Mouse (Mus musculus): ENCODE measurements around the gene Slc12a3.
A peak's percentile ranks its signal among the peaks of the same experiment; 100 is the strongest.

Gene Slc12a3

DNA sequence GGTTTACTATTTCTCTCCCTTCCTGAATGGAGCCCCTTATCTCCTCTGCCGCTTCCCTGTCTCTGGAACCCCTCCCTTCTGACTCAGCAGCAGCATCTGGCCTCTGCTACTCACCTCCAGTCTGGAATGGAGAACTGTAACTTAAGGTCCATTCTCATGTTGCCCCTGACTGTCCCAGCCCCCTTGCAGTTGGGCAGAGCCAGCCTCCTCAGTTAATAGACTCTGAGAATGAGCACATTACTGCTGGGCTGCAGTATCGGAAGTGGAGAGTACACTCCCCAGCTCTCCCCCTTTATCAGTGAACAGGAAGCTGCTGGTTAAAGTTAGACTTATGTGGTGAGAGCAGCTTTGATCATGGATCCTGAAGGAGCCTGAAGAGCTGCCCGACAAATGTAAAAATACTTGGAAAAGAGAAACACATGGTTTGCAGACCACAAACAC is 46.6 kb downstream of the Slc12a3 start:
- DNase-seq (ENCODE audit: low spot score): no peak

DNA sequence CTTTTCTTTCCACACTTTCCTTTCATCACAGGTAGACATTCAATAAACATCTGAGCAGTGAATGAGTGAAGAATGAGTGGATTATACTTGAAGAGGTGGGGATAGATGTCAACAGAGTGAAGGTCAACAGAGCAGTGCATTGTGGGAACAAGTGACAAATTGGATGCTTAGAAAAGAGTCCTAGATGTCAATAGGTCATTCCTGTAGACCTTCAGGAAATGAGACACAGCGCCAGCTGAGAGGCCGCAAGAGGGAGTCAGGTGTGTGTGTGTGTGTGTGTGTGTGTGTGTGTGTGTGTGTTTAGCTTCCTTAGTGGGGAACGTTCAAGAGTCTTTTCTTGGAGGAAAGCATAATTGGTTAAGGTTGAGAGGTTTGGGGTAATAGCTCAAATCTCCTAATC is 47.2 kb downstream of the Slc12a3 start:
- DNase-seq (ENCODE audit: low spot score): no peak

DNA sequence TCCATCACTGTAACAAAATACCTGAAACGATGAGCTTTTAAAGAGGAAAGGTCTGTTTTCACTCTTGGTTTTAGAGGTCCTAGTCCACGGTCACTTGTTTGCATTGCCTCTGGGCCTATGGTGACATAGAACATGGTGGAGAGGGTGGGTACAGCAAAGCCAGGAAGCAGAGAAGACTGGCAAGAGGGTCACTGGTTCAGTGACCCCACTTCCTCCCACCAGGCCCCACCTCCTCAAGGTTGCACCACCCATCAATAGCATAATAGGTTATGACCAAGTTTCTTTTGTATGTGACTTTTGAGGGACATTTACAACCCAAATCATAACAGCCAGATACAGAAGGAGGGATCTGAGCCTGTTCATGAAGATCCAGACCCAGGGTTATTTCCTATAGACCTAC is 47.6 kb downstream of the Slc12a3 start:
- no peak for DNase-seq (ENCODE audit: low spot score)

DNA sequence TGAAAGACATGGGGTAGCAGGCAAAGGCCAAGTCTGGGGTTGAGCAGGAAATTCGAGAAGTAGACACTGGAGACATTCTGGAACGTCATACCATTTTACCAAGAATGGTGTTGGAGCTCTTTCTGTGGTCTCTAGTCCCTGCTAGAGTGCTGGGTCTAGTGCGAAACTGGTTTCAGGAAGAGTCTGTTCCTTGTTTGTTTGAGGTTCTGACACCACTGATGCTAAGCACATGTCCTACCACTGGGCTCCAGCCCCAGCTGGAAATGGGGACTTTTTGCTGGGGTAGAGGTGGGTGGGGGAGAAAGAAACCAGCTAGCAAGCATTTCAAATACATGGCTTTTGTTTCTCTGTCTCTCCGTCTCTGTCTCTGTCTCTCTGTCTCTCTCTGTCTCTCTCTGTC is 48.0 kb downstream of the Slc12a3 start:
- DNase-seq (ENCODE audit: low spot score): no peak

DNA sequence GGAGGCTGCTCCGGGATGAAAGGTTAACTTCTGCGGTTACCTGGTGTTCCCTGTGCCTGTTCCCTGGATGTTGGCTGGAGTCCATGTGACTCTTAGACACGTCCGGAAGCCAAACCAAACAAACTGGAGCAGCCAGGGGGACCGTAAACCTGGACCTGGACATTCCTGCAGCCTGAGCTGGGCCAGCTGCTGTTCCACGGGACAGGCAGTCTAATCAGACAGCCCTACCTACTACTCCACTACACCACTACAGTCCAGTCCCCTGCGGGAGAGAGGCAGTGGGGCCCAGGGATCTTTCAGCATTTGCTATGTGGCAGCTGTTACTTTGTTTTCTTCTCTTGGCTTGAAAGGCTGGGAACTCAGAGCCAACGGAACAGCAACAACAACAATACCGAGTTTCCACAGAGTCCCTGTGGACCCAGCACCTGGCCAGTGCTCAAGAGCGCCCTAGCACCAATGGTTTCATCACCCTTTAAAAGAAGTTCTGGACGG is 48.8 kb downstream of the Slc12a3 start:
- DNase-seq (ENCODE audit: low spot score): peak; percentile 41

DNA sequence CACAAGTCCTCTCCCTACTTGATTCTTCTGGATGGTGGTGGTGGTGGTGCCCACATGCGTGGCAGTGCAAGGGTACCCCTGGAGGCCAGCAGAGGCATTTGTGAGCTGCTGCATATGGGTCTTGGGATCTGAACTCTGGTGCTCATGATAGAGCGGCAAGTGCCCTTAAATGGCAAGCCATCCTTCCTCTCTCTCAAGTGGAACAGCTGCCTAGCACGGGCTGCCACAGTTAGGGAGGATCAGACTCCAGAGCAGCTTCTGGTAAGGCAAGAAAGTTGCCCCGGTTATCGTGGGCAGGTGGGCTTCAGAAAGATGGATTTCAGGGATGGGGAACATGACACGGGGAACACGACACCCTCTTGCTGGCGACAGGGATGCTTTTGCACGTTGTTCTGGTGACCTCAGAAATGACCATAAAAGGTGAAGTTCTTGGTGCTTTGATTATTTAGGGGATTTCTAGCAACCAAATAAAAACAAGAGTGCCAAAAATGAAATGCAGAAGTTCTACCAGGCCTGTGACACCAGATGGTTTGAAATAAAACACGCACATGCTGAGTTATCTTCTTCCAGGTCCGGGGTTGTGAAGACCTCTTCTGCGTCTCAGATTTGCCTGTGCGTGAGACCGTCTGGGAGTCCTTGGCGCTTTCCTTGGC is 49.9 kb downstream of the Slc12a3 start:
- no peak for DNase-seq (ENCODE audit: low spot score)

DNA sequence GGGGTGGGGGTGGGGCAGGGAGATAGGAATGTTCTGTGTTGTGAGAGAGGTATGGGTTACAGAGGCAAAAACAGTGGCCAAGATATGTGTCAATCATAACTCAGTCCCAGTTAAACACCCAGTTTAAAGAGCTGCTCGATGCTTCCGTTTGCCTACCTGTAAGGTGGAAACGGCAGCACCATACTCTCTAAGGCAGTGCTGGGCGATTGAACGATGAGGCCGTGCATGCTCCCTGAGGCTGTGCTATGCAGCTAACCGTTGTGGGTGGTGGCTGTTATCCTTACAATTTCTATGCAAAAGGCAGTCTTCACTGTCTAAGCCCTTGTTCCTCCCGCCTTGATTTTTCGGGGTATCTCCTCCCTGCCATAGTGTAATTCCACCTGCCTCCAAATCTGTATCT is 50.7 kb downstream of the Slc12a3 start:
- no peak for DNase-seq (ENCODE audit: low spot score)

DNA sequence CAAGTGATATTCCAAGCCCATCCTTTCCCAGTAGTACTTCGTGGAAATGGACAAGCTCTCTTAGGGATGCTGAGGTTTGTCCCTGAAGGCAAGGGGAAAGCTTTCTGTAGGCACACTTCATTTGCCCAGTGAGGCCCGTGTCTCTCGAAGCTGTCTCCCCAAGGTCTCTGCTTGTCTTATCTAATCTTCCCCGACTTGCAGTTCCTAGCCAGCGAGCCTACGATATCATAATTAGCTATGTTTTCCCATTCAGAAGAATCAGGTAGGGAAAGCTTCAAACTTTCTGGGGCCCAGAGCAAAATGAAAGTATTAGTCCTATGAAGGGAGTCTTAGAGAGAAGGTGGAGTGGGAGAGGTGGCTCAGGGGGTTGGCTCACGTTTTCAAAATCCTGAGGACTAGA is 55.2 kb downstream of the Slc12a3 start:
- no peak for DNase-seq (ENCODE audit: low spot score)

DNA sequence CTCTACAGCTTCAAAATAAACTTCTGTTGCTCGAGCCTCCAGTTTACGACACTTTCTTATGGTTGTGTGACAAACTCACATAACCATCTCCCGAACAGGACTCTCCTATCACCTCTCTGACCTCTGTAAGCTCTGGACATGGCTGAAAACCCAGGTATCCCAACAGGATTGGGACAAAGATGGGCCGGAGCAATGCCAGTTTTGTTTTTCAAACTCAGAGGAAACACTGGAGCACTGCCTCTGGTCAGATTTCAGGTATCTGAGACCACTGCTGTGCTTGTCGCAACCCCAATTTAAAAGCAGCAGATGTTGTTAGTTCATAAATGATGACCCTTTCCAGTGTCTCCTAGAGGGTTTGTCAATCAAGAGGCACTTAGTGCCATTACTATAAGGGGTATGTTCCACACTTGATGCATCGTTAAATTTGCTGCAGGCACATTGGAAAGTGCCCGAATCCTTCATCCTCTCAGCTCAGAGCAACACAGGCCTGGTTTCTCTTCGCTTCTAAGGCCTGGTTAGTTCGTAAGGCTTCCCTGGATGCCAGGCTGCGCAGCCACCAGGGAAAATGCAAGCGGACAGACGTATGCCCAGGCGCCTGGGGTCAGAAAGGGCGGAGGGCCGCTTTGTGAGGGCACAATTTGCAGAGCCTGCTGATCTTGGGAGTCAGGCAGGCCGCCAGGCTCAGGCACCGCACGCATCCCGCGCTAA is 56.7 kb downstream of the Slc12a3 start:
- DNase-seq (ENCODE audit: low spot score): no peak

DNA sequence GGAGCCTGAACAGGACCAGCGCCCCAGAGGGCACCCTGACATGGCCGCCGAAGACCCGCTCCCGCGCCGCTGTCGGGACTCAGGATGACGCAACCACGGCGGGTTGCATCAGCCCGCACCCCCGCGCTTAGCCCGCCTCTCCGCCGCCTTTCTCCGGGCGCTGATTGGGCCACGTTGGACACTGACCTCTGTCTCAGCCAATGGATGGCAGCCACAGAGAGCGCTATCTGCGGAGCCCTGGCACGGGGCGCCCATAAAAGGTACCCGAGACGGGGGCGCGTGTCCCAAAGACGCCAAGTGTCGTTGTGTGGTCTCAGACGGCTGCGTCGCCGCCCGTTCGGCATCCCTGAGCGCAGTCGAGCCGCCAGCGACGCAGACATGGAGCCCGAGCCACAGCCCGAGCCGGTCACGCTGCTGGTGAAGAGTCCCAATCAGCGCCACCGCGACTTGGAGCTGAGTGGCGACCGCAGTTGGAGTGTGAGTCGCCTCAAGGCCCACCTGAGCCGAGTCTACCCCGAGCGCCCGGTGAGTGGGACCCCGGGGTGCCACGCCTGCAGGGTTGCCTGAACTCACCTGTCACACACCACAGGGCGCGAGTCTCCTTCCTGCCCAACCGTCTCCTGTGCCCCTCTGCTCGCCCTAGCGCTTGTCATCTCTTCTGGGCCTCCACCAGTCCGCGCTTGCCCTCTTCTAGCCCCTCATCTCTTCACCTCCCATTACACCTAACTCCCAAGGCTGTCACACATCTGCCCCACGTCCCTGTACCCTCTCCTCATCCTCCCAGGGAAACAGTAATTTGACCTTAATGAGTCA is 57.4 kb downstream of the Slc12a3 start, which contains the start of gene Herpud1:
Gene Herpud1 (plus strand): TSS at position 225 of the 813 bp plus-strand sequence.
- peak; percentile 92 for DNase-seq (ENCODE audit: low spot score)

DNA sequence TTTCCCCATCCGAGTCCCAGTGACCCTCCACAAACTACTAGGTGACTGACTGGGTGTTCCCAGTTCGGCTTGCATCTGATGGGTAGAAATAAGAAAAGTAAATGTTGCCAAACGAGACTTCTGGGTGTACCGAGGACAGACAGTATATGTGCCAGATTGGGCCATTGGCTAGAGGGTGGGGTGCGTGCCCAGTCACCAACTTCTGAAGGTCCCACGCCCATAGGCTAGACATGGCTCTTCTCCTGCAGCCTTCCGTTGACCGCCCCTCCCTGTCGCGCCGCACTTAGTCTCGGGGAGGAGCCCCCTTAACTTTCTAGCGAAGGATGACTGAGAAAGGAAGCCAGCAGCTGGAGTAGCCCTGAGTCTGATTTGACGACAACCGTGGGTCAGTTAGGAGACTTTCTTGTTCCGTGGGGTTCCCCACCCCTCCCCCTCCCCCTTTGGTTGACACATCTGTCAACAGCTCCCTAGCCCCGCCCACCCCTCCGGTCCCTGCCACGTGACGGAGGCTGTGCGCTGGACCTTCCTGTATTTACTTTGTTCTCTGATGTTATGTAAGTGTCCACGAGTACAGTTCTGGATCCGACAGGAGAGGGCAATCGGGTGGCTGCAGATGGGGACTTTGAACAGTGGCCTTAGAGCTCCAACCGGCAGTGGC is 58.2 kb downstream of the Slc12a3 start:
- peak; percentile 49 for DNase-seq (ENCODE audit: low spot score)

DNA sequence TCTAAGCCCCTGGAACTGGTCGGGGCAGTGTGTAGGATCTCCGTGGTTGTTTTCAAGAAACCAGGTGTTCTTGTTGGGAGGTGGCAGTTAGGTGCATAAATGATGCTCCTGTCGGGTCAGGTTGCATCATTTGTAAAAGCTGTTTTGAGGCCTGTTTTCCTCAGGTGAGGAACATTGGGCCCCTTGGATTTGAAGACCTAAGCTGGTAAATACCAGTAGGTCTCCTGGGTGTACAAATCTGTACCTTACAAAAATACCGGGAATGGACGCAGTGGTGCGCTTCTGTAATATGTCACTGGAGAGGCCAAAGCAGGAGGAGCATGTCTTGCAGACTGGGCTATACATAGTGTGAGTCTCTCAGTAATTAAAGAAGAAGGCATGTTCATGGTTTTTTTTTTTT is 58.8 kb downstream of the Slc12a3 start:
- DNase-seq (ENCODE audit: low spot score): no peak

DNA sequence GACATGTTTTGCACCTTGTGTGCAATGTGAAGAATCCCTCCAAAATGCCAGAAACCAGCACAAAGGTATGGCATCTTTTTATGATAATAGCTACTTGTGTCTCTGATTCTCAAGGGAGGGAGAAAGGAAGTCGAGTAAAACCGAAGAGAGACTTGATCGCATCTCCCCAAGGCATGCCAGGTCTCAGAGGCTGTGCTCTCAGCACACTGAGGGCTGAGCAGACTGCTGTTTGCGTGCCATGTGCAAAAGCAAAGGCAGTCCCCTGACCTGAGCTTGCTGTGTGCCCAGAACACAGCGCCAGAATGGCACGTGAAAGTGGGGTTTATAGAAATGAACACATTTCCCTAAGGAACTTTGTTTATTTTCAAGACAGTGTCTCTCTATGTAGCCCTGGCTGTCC is 60.5 kb downstream of the Slc12a3 start:
- DNase-seq (ENCODE audit: low spot score): no peak

DNA sequence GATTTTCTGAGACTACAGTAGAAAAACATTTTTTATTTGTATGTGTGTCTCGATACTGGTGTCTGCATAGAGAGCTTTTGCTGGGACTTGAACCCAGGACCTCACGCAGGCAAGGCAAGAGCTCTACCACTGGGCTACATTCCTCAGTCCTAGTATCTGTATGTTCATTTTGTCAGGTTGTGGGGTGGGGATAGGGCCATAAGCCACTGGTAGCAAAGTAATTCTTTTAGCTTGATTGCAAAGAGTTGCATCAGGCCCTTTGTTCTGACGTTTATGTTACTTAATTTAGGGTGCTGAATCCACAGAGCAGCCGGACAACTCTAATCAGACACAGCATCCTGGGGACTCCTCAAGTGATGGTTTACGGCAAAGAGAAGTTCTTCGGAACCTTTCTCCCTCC is 61.4 kb downstream of the Slc12a3 start:
- DNase-seq (ENCODE audit: low spot score): no peak

DNA sequence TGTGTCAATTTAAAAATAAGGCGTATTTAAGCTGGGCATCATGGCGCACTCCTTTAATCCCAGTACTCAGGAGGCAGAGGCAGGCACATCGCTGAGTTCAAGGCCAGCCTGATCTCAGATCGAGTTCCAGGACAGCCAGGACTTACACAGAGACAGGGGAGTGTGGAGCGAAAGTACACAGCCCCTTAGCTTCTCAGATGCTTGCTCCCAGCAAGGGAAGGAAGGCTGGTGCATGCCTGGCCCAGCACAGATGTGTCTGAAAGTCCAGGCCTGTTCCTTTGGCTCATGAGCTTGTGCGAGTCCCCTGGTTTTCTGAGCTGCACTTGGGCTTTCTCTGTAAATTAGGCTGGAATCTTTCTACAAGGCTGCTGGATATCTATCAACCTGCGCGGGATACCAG is 61.9 kb downstream of the Slc12a3 start:
- DNase-seq (ENCODE audit: low spot score): no peak

DNA sequence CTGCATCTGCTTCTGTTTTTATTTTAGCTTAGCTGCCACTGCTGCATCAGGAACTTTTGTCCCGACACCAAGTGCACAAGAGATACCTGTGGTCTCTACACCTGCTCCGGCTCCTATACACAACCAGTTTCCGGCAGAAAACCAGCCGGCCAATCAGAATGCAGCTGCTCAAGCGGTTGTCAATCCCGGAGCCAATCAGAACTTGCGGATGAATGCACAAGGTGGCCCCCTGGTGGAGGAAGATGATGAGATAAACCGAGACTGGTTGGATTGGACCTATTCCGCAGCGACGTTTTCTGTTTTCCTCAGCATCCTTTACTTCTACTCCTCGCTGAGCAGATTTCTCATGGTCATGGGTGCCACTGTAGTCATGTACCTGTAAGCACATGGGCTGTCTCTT is 63.1 kb downstream of the Slc12a3 start:
- peak; percentile 29 for DNase-seq (ENCODE audit: low spot score)

DNA sequence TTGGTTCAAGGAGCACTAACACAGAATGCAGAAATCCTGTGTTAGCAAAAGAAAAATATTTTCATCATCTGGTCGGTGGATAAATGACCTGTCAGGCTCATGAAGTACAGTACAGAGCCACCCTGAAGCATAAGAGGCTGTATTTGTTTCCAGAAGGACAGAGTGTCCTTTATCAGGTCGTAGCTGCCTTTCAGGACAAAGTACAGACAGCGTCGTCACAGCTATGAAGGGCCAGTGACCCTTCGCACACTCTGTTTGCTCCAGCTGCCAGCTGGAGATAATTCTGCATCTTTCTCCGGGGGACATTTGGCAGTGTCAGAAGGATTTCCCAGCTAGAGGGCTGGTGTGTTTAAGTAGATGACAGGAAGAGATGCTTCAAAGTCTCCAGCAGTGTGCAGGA is 63.6 kb downstream of the Slc12a3 start:
- no peak for DNase-seq (ENCODE audit: low spot score)

DNA sequence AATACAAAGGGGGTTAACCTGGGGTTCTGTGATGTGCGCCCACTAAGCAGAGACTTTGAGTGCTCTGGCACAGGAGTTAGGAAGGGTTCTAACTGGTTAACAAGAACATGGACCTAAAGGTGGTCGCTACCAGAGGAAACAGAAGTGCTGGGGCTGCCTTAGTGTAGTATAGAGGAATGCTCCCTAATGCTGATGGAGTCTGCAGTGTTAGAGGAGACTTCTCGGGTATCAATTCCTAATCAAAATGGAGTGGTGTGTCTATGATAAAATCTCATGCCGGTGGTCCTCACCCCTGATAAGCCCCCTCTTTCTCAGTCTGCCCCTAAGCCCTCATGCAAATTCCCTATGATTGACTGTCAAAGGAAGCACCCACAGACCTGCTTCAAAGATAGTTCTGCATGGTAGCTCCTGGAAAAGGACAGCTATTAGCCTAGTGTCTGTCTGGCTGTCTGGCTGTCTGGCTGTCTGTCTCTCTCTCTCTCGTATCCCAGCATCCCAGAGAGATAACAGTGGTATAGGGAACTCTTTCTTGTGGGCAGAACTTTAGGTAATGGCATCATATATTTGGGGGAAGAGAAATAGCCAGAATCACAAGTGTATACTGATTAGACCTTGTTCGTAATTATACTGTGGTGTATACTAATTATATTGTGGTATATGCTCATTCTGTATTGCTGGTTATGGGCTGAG is 67.0 kb downstream of the Slc12a3 start:
- DNase-seq (ENCODE audit: low spot score): no peak

DNA sequence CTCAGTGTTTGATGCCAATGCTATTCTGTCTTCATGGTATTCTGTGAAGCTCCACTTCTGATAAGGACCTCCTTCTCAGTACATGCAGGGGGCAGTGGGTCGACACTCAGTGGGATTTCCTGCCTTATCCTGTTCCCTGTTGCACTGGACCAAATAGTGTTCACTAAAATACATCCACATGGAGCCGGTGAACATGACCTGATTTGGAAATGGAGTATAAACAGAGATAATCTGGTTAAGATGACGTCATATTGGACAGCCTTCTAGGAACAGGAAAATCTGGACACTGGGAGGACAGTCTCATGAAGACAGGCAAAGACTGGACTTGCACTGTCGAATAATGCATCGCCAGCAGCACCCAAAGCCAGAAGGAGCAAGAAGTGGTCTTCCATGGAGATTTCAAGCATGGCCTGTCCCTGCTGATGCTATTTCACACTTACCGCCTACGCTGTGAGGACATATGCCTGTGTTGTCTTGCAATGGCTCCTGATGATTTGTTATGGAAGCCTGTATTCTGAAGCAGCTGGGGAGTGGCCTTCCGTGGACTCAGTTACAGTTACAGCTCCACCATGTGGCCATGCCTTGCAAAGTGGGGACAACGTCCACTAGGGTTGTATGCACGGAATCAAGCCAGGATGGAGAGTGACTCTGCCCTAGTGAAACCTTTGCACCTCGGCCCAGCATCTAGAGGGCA is 68.1 kb downstream of the Slc12a3 start:
- DNase-seq (ENCODE audit: low spot score): peak; percentile 29

DNA sequence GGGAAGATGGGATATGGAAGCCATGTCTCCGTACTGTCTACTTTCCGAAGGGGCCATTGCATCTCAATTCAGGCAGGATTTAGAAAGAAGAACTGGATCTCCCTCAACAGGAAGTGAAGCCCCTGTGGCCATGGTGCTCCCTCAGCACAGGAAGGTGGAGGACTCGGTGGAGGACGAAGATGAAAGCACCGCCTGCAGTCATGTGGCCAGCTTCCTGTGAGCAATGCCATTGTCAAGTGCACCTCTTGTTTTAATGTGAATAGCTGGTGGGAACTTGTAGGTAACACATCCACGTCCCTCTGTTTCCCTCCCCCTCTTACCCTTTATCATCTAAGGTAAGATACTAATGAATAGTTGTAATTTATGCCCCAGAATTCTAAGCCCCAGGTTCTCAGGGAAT is 69.6 kb downstream of the Slc12a3 start:
- no peak for DNase-seq (ENCODE audit: low spot score)

DNA sequence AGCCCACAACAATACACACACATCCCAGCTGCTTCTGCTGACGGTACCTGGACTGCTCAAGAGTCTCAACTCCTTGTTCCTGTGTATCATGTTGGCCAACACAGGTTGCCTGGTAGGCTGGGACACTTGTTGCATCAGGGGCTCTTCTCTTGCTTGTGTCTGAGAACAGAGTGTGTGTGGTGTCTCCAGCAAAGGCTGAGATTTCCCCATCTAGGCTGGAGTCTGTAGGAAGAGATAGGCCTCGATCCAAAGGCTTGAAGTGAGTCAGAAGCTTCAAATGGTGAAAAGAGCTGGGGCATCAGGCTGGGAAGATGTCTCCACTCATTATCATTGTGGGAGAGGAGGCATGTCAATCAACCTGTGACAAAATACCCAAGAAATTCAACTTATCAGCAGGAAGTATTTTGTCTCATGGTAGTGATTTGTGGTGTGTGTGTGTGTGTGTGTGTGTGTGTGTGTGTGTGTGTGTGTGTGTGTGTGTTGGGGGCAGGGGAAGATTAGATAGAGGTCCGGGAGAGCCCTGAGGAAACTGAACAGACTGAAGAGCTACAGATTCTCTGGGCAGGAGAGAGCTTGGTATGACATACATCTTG is 70.5 kb downstream of the Slc12a3 start:
- no peak for DNase-seq (ENCODE audit: low spot score)

Data from ovary, postnatal 14 days (tissue).